14 mouse cellular contexts compared by ENCODE assay signal in genomic region chr12:86786149-86787019, GRCm38 (mm10). TPM values are rescaled to one million over a fixed set of nuclear protein-coding genes. Genes with fewer than 3 reads are reported as not detected.
DNase-seq lines count a peak whose midpoint lies in the region; ATAC-seq lines count a peak whose summit lies in the region.
"Had no signal": no experiment of that assay in that cellular context is flagged by ENCODE, and none has a peak within 500 bp of the region (broad histone marks: within the 10 kb centered on the region; RNA-seq: fewer than 3 reads in every experiment).

No protein-coding gene starts in this region.

- WGBS in heart, embryonic 15.5 days: 38% methylated on average over 12 of the region's 12 CpGs
- 24% methylated on average over 12 of the region's 12 CpGs for WGBS in embryonic facial prominence, embryonic 15.5 days
- 59% methylated on average over 12 of the region's 12 CpGs for WGBS in limb, embryonic 13.5 days

- H3K9ac ChIP-seq in heart, embryonic 15.5 days: no peak overlapping the region
- no peak overlapping the region for H3K9ac ChIP-seq in embryonic facial prominence, embryonic 15.5 days
- no peak overlapping the region for H3K9ac ChIP-seq in limb, embryonic 13.5 days
- H3K9ac ChIP-seq: liver, embryonic 14.5 days had no signal

- peak overlapping the region; percentile 18; the same call in 1 of the 2 replicates for H3K4me2 ChIP-seq in heart, embryonic 15.5 days
- 0 out of 2 replicates have a peak overlapping the region, but pooled peaks have one; percentile 4 for H3K4me2 ChIP-seq in embryonic facial prominence, embryonic 15.5 days (replicated peaks)
- H3K4me2 ChIP-seq in limb, embryonic 13.5 days (replicated peaks): no peak overlapping the region

- no peak overlapping the region for H3K4me3 ChIP-seq in heart, embryonic 15.5 days
- no peak overlapping the region for H3K4me3 ChIP-seq in embryonic facial prominence, embryonic 15.5 days (replicated peaks)
- H3K4me3 ChIP-seq in limb, embryonic 13.5 days: no peak overlapping the region

- H3K4me1 ChIP-seq in heart, embryonic 15.5 days (replicated peaks): peaks cover 40% of the 10 kb centered on the region
- H3K4me1 ChIP-seq in embryonic facial prominence, embryonic 15.5 days: peaks cover 31% of the 10 kb centered on the region
- peaks cover 22% of the 10 kb centered on the region for H3K4me1 ChIP-seq in limb, embryonic 13.5 days

- no peak for DNase-seq in heart, postnatal 36 days
- DNase-seq in NIH3T3 (ENCODE audit: low read depth) (peak; percentile 64), adipocyte (ENCODE audit: low spot score) (no peak)
- no peak for DNase-seq in c-Kit-positive CD71-positive TER-119-positive erythroid progenitor cells, embryonic 14.5 days (ENCODE audit: low spot score)

- intact Hi-C loops in heart, postnatal 36 days (cut with DNase I): no loop called here

- H3K36me3 ChIP-seq in heart, embryonic 15.5 days: no peaks in the 10 kb centered on the region
- H3K36me3 ChIP-seq in embryonic facial prominence, embryonic 15.5 days: no peaks in the 10 kb centered on the region
- no peaks in the 10 kb centered on the region for H3K36me3 ChIP-seq in limb, embryonic 13.5 days

- peak overlapping the region; percentile 42; the same call in 1 of the 2 replicates for H3K27ac ChIP-seq in heart, embryonic 15.5 days
- H3K27ac ChIP-seq in embryonic facial prominence, embryonic 15.5 days (replicated peaks): peak overlapping the region; percentile 74
- peak overlapping the region; percentile 16; the same call in 1 of the 2 replicates for H3K27ac ChIP-seq in limb, embryonic 13.5 days
- H3K27ac ChIP-seq: liver, embryonic 14.5 days had no signal

- no peaks in the 10 kb centered on the region for H3K27me3 ChIP-seq in heart, embryonic 15.5 days
- no peaks in the 10 kb centered on the region for H3K27me3 ChIP-seq in embryonic facial prominence, embryonic 15.5 days
- H3K27me3 ChIP-seq in limb, embryonic 13.5 days: no peaks in the 10 kb centered on the region

- ATAC-seq in heart, embryonic 15.5 days (replicated peaks; ENCODE audit: insufficient number of reproducible peaks, insufficient read depth, low FRiP score, low read depth): no peak
- ATAC-seq in embryonic facial prominence, embryonic 15.5 days (ENCODE audit: insufficient number of reproducible peaks, low FRiP score, low TSS enrichment, low read depth): no peak
- no peak; the same call in 1 of the 2 replicates for ATAC-seq in limb, embryonic 13.5 days (ENCODE audit: low FRiP score, low read depth)
- ATAC-seq in monocyte, adult 5-6 weeks (replicated peaks; ENCODE audit: insufficient number of reproducible peaks, low FRiP score, low TSS enrichment, poor library complexity, severe bottlenecking): no peak

- H3K9me3 ChIP-seq in heart, embryonic 15.5 days (replicated peaks): no peaks in the 10 kb centered on the region
- no peaks in the 10 kb centered on the region for H3K9me3 ChIP-seq in embryonic facial prominence, embryonic 15.5 days (replicated peaks)
- no peaks in the 10 kb centered on the region for H3K9me3 ChIP-seq in limb, embryonic 13.5 days

RNA-seq across cellular contexts. Expression of gene Lrrc74a, which starts 52.2 kb away (rescaled TPM):
- not detected in 2 replicates for polyA plus RNA-seq in heart, embryonic 15.5 days (2015; fragmentation: Nextera tagmentation; extraction: Ambion mirVana)
- total RNA-seq in heart, postnatal 36 days (2021): not detected
- polyA plus RNA-seq in embryonic facial prominence, embryonic 15.5 days (2015; fragmentation: Nextera tagmentation; extraction: Ambion mirVana): not detected in 2 replicates
- not detected in 2 replicates for polyA plus RNA-seq in limb, embryonic 13.5 days (2015; fragmentation: Nextera tagmentation; extraction: Ambion mirVana)
- not detected in 3 replicates for total RNA-seq in monocyte, adult 5-6 weeks (2017)
- total RNA-seq: adrenal gland, postnatal 36 days; ES-E14 had no signal
- polyA plus RNA-seq: frontal cortex, adult 2 months; kidney, embryonic 14.5 days; liver, embryonic 14.5 days; stomach, embryonic 14.5 days had no signal

Comparison
In these comparisons a context has a peak if more than half of its experiments do, and no peak if none do; other contexts are left out.
1. H3K27ac ChIP-seq: peak in every context shown above with its lines; median percentile 74 in embryonic facial prominence, embryonic 15.5 days; 42 in heart, embryonic 15.5 days; 16 in limb, embryonic 13.5 days.